Mouse (Mus musculus) small intestine, adult 2 months (tissue): Measurements from ENCODE around the gene Sec24c. TPM values are rescaled to one million over a fixed set of nuclear protein-coding genes. Genes with fewer than 3 reads are reported as not detected.

Experiments used
- H3K27ac ChIP-seq: fragments of 200-500 bp; 2 replicates; pipeline ENCODE4 v1.5.1; 2012; ENCODE audit warnings: low read depth, low read length, control low read depth, inconsistent platforms; ENCODE audit not compliant: insufficient read depth
- H3K27me3 ChIP-seq: fragments of 200-500 bp; 2 replicates; pipeline ENCODE4 v1.6.1; 2012; ENCODE audit warnings: mild to moderate bottlenecking, moderate library complexity, low read length, inconsistent platforms; ENCODE audit not compliant: control insufficient read depth, insufficient read depth
- H3K36me3 ChIP-seq: fragments of 200-500 bp; 2 replicates; pipeline ENCODE4 v1.6.1; 2012; ENCODE audit warnings: mild to moderate bottlenecking, low read length, control low read depth, inconsistent platforms; ENCODE audit not compliant: control insufficient read depth, insufficient read depth
- H3K4me1 ChIP-seq: fragments of 200-500 bp; 2 replicates; pipeline ENCODE4 v1.6.1; 2012; ENCODE audit warnings: low read length, inconsistent platforms, mixed read lengths; ENCODE audit not compliant: control insufficient read depth, insufficient read depth, insufficient read length
- H3K4me3 ChIP-seq: fragments of 200-500 bp; 2 replicates; pipeline ENCODE4 v1.5.1; 2012; ENCODE audit warnings: low read depth, mild to moderate bottlenecking, control low read depth, inconsistent platforms, low read length, moderate library complexity
- CTCF ChIP-seq: fragments of 200-500 bp; IDR thresholded peaks from 2 replicates; pipeline ENCODE4 v1.5.1; 2012; ENCODE audit warnings: low read depth, mild to moderate bottlenecking, control low read depth, inconsistent platforms, low read length, moderate library complexity, mixed read lengths; ENCODE audit not compliant: insufficient replicate concordance, insufficient read length; ENCODE audit errors: extremely low read depth
- POLR2A ChIP-seq: fragments of 200-500 bp; IDR thresholded peaks from 2 replicates; pipeline ENCODE4 v1.6.1; 2012; ENCODE audit warnings: low read depth, mild to moderate bottlenecking, control low read depth, inconsistent platforms, low read length, moderate library complexity
- WGBS: fragments of 180-500 bp; shearing (Covaris S2); methylation state at CpG from one replicate; pipeline ENCODE4 v1.1.7; 2018; 5-methylcytosine and 5-hydroxymethylcytosine counted together
- polyA plus RNA-seq: library from polyadenylated mRNA; depleted of rRNA; stranded (reverse); fragments of >200 nt; gene quantifications from 2 replicates; pipeline ENCODE4 v1.2.3, GENCODE M21; 2012

The Sec24c gene
- polyA plus RNA-seq, 1 experiment = 233 TPM

DNA sequence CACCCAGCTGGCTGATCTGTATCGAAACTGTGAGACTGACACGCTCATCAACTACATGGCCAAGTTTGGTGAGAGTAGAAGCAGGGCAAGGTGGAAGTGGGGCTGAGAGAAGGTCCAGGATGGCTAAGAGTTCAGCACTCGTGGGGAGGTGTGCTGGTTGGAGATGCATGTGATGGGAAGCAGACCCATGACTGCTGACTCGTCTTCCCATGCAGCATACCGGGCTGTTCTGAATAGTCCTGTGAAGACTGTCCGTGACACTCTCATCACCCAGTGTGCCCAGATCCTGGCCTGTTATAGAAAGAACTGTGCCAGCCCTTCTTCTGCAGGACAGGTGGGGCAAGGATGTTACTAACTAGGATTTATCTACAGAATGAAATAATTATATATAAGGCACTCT lies 17.7 kb downstream of the Sec24c start:
- 93% methylated on average over 6 of the region's 6 CpGs for whole genome bisulfite sequencing
- H3K4me3 ChIP-seq = no peak overlapping the region
- peaks cover 67% of the 10 kb centered on the region for H3K36me3 ChIP-seq
- no peaks in the 10 kb centered on the region for H3K27me3 ChIP-seq
- H3K4me1 ChIP-seq = peaks cover 9% of the 10 kb centered on the region
- TF ChIP-seq POLR2A (no peak), CTCF (no peak)
- no peak overlapping the region for H3K27ac ChIP-seq

DNA sequence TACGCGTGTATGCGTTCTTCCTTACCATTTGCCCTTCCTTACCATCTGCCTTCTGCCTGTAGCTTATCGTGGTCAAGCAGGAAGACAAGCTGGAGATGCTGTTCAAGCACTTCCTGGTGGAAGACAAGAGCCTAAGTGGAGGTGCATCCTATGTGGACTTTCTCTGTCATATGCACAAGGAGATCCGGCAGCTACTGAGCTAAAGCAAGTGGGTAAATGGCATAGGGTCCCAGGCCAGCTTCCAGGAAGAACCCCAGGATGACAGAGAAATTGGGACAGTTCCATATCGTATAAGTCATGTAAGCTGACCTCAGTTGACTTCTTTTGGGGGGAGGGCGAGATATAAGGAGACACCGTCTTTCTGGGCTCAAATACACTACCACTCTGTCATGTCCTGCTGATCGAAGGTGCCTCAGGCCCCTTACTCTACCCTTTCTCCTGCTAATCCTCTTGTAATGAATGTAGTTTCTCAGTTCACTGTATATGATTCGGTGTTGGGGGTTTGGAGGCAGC lies 19.5 kb downstream of the Sec24c start:
- peaks cover 9% of the 10 kb centered on the region for H3K4me1 ChIP-seq
- H3K27ac ChIP-seq = no peak overlapping the region
- TF ChIP-seq POLR2A = no peak
- TF ChIP-seq CTCF = no peak
- WGBS = 90% methylated on average over 10 of the region's 10 CpGs
- H3K27me3 ChIP-seq = no peaks in the 10 kb centered on the region
- H3K36me3 ChIP-seq = peaks cover 50% of the 10 kb centered on the region
- H3K4me3 ChIP-seq = no peak overlapping the region

DNA sequence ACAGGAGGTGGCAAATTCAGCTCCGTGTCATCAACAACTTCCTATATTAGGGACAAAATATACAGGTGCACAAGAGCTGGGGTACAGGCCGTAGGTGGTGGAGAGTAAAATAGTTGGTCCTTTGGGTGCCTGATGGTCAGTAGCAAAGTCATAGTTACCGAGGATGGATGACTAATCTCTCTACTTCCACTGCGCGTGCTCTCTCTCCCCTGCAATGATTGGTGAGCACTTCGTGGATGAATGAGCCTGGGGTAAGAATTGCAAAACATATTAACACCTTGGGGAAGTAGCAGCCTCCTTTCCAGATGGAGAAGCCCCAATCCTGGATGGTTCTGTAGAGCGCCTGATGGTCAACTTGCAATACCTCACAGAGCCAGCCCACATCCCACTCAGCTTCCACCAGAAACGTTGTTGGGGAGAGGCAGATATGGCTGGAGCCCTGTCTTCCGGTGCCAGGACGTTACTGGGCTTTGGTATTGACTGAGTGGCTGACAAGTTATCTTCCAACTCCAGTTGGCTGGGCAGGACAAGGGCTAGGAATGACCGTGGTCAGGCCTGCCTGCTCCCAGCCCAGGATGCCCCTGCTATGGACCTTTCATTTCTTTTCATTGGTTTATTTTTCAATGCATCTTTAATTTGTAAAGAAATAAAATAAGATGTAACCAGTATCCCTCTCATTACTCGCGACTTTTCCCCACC lies 20.2 kb downstream of the Sec24c start:
- Histone ChIP-seq H3K36me3 (peaks cover 43% of the 10 kb centered on the region), H3K4me1 (peaks cover 9% of the 10 kb centered on the region), H3K4me3 (peak overlapping the region; percentile 82), H3K27me3 (no peaks in the 10 kb centered on the region), H3K27ac (no peak overlapping the region; the same call in 1 of the 2 replicates)
- no peak for TF ChIP-seq POLR2A
- 39% methylated on average over 13 of the region's 13 CpGs for WGBS

DNA sequence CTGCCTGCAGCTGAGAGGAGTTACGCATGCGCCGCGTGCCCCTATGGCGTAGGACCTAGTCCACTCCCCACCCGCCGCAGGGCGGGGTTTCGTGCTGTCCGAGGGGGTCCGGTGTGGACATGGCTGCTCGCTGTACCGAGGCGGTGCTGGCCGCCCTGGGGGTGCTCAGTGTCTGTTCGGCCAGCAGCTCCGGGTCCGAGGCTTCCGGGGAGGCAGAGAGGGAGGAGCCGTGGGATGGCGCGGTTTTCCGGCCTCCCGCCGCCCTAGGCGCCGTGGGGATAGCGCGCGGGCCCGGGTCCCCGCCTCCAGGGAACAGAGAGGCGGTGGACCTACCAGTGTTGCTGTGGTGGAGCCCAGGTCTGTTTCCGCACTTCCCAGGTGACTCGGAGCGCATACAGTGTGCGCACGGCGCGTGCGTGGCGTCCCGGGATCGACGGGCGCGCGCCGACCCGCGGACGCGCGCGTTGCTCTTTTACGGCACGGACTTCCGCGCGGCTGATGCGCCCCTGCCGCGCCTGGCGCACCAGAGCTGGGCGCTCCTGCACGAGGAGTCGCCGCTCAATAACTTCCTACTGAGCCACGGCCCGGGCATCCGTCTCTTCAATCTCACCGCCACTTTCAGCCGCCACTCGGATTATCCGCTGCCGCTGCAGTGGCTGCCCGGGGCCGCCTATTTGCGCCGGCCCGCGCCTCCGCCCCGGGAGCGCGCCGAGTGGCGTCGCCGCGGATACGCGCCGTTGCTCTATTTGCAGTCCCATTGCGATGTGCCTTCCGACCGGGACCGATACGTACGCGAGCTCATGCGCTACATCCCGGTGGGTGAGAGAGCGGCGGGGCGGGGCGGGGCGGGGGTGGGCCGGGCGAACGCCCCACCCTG lies 21.0 kb downstream of the Sec24c start, which contains the start of gene Fut11:
Gene Fut11, plus strand, starts transcription at position 85 of the 877 bp plus-strand sequence.
- H3K27me3 ChIP-seq = no peaks in the 10 kb centered on the region
- H3K27ac ChIP-seq = peak within 1 kb of the TSS; percentile 84
- peaks cover 35% of the 10 kb centered on the region for H3K36me3 ChIP-seq
- peak within 1 kb of the TSS; percentile 82 for H3K4me3 ChIP-seq
- peak; percentile 44; the same call in 1 of the 2 replicates for TF ChIP-seq POLR2A
- TF ChIP-seq CTCF = no peak
- under 1% methylated on average over 110 of the region's 111 CpGs for WGBS
- peaks cover 9% of the 10 kb centered on the region for H3K4me1 ChIP-seq

DNA sequence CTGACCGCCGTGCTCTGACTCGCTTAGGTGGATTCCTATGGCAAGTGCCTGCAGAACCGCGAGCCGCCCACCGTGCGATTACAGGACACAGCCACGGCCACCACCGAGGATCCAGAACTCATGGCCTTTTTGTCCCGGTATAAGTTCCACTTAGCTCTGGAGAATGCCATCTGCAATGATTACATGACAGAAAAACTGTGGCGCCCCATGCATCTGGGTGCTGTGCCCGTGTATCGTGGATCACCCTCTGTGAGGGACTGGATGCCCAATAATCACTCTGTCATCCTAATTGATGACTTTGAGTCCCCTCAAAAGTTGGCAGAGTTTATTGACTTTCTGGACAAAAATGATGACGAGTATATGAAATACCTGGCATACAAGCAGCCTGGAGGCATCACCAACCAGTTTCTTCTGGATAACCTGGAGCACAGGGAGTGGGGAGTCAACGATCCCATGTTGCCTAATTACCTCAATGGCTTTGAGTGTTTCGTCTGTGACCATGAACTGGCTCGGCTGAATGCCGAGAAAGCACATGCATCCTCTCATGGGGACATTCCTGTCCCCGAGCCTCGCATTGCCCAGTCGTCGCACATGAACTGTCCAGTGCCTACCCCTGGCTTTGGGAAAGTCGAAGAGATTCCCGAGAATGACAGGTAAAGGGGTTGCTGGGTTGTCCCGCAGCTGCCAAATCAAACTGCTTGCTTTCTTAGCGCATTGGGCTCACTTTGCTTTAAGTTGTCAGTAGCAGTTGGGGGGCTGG lies 21.8 kb downstream of the Sec24c start:
- Histone ChIP-seq H3K27ac (peak overlapping the region; percentile 39; the same call in 1 of the 2 replicates), H3K36me3 (peaks cover 29% of the 10 kb centered on the region), H3K4me1 (peaks cover 11% of the 10 kb centered on the region), H3K27me3 (no peaks in the 10 kb centered on the region), H3K4me3 (peak overlapping the region; percentile 82)
- TF ChIP-seq CTCF (no peak), POLR2A (0 out of 2 replicates have a peak, but pooled peaks have one; percentile 2)
- 14% methylated on average over 27 of the region's 27 CpGs for WGBS

DNA sequence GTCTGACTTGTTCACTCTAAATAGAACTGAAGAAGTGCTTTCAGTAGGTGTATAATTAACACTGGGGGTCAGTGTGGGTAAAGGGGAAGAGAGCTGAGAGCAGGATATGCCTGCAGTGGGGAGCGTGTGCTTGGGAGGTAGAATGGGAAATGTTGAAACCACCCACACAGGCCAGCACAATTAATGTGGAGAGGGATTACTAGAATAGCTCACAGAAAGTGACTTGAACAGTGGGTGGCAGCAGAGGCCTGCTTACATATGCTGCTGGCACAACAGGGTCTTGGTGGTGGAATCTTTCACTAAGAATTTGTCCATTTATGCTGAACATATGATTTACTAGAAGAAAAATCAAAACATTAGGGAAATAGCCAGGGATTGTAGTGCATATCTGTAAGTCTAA lies 22.9 kb downstream of the Sec24c start:
- 27% methylated on average over 1 of the region's 1 CpGs for WGBS
- H3K4me3 ChIP-seq = no peak overlapping the region
- H3K4me1 ChIP-seq = peaks cover 11% of the 10 kb centered on the region
- peak; percentile 33; the same call in 1 of the 2 replicates for TF ChIP-seq CTCF
- TF ChIP-seq POLR2A = no peak
- H3K27me3 ChIP-seq = no peaks in the 10 kb centered on the region
- no peak overlapping the region for H3K27ac ChIP-seq
- peaks cover 19% of the 10 kb centered on the region for H3K36me3 ChIP-seq
